Mouse (Mus musculus) E14TG2a.4 (cell line): ENCODE results near the gene Olfr307.

Experiments
- CTCF ChIP-seq: conservative IDR thresholded peaks from 2 replicates; pipeline ENCODE4 v1.5.1; 2014; ENCODE audit warnings: low read length
- NANOG ChIP-seq: IDR thresholded peaks from 2 replicates; pipeline ENCODE4 v1.6.1; 2014; ENCODE audit warnings: borderline replicate concordance, low read length, mixed read lengths

- no peak for TF ChIP-seq CTCF
- peak; percentile 27; the same call in 1 of the 2 replicates for TF ChIP-seq NANOG
These were observed 5.6 kb upstream of the Olfr307 start for GRCm38 (mm10) chr7:86342881-86343565.
